Mouse (Mus musculus) CD4-positive, CD25-positive, alpha-beta regulatory T cell, adult 4 months (primary cell): Measurements from ENCODE around the gene Ptp4a2. TPM values are rescaled to one million over a fixed set of nuclear protein-coding genes. Genes with fewer than 3 reads are reported as not detected.
"Not testable (repeated sequence)": the region's sequence is repeated elsewhere in the genome, so short reads cannot be mapped to it uniquely, and the experiment has no call there.

Experiments used
- ATAC-seq: one replicate; pipeline ENCODE4 v1.8.0; 2017
- polyA plus RNA-seq, 2 experiments: library from polyadenylated mRNA; unstranded; fragments of 100-300 nt; shearing (Covaris generic); gene quantifications; one replicate each; pipeline ENCODE4 v1.2.1; 2017

Gene Ptp4a2
- polyA plus RNA-seq, 2 experiments from 2014 or later, result 1,309 to 1,442 TPM

- no peak for ATAC-seq
Observed at GRCm38 (mm10) chr4:129853053-129853452, 42.0 kb downstream of the Ptp4a2 start.

DNA sequence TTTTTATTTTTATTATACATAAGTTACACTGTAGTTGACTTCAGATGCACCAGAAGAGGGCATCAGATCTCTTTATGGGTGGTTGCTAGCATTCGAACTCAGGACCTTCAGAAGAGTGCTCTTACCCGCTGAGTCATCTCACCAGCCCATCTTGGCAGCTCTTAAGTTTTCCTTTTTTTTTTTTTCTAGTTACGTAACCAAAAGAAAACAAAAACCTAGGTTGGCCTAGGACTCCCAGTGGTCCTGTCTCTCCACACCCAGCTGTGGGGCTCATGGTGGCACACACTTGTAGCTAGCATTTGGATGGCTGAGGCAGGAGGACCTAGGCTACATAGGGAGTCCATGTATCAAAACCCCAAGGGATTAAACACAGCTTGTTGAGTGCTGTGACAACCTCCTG lies 43.0 kb downstream of the Ptp4a2 start:
- ATAC-seq, result no peak

- ATAC-seq, result no peak
Observed at GRCm38 (mm10) chr4:129854615-129855014, 43.6 kb downstream of the Ptp4a2 start.

- ATAC-seq, result no peak
Observed at GRCm38 (mm10) chr4:129855051-129855970, 44.3 kb downstream of the Ptp4a2 start.

- no peak for ATAC-seq
Observed at GRCm38 (mm10) chr4:129860456-129860855, 49.4 kb downstream of the Ptp4a2 start.

DNA sequence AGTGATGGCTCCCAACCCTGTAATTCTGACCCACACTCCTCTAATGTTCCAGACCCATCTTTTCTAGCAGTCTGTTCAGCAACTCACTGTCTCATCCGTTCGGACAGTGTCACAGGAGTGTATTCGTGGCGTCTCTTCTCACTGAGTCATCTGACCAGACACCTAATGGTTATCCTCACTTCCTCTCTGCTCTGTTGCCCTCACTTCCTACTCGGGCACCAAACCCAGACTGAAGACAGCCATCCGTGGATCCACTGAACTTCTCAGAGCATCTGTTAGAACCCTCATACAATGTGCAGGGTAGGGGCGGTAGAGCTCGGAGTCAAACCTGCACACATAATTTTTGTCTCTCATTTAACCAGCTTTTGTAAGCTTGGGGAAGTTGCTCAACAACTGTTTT lies 50.4 kb downstream of the Ptp4a2 start:
- ATAC-seq, result no peak

GRCm38 (mm10) chr4:129862357-129862756 lies 51.3 kb downstream of the Ptp4a2 start:
- no peak for ATAC-seq

- ATAC-seq, result not testable (repeated sequence)
Observed at GRCm38 (mm10) chr4:129866171-129866570, 55.2 kb downstream of the Ptp4a2 start.

DNA sequence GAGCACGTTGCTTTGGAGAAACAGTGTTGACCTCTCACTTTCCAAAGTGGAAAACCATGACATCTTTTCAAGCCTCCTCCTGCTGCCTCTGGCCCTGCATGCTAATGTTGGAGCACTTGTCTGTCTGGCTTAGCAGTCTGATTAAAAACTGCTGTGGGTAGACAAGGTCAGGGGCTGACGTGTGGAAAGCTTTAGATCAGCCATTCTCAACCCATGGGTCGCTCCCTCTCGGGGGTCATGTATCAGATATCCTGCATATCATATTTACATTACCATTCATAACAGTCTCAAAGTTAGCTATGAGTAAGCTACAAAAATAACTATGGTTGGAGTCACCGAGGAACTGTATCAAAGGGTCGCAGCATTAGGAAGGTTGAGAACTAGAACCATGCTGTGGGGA lies 57.2 kb downstream of the Ptp4a2 start:
- no peak for ATAC-seq

- ATAC-seq, result no peak
Observed at GRCm38 (mm10) chr4:129870483-129870882, 59.5 kb downstream of the Ptp4a2 start.

DNA sequence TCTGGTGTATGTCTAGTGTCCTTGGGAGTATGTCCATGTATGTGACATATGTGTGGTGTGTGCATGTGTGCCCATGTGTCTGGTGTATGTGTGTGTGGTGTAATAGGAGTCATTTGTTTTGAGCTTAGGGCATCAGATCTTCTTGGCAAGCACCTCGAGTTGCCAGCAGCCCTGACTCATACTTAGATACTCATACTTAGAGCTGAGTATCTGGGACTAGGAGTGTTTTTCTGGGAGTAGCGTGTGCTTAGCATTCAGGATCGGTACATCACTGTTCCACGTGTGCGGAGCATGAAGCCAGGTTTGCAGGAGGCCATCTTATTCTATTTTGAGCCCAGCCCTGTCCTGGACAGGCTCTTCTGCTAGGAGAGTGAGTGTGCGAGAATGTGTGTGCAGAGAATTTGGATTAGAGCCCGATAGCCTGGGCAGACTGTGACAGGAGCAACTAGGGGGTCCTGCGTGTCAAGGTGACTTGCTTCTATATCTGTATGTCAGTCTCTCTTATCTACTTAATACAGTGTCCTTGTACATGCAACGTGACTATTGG lies 61.4 kb downstream of the Ptp4a2 start:
- no peak for ATAC-seq

- no peak for ATAC-seq
Observed at GRCm38 (mm10) chr4:129874805-129875204, 63.8 kb downstream of the Ptp4a2 start.

DNA sequence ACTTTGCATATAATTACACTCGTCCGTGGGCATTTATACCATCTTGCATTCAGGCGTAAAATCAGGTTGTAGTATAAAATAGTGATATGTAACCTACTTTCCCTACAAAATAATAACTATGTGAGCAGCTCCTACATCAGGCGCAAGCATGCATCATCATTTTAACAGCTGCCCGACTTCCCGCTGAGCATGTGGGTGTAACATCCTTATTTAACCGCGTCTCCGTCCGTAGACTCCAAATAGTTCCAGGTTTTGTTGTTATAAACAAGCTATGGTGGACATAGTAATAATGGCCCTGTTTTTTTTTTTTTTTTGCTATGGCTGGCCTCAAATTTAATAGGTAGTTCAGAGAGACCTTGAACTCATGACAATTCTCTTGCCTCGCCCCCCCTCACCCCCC lies 64.4 kb downstream of the Ptp4a2 start:
- no peak for ATAC-seq

GRCm38 (mm10) chr4:129876831-129877764 lies 66.1 kb downstream of the Ptp4a2 start:
- peak; percentile 88 for ATAC-seq

DNA sequence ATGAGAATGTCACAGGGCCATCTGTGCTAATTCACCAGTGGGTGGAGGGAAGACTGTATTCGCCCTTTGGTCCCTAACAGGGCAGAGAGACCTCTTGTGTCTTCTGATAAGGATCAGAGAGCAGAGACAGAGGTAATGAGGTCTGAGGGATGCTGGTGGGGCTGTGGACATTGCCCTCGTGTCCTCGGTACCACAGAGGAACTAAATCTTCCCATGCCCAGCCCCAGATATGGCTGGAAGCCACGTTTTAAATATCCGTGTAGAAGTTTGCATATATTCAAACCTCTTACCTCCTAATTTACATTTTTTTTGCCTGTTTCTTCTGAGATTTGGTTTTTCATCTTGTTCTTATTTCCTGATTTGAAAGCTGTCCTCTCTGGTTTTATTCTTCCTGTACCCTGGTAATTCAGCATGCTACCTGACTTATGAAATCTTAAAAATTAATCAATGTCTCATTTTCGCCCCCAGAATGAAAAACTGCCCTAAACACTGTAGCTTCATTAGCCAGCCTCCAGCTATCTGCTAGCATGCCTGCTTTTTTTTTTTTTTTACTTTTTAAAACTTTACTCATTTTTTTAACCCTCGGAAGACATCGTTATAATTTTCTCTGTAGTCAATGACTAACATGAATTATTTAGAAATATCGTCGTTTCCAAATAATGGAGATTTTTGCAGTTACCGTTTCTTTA lies 67.1 kb downstream of the Ptp4a2 start:
- ATAC-seq, result no peak

- ATAC-seq, result no peak
Observed at GRCm38 (mm10) chr4:129878656-129879145, 67.7 kb downstream of the Ptp4a2 start.

- ATAC-seq, result no peak
Observed at GRCm38 (mm10) chr4:129879206-129879780, 68.3 kb downstream of the Ptp4a2 start.

DNA sequence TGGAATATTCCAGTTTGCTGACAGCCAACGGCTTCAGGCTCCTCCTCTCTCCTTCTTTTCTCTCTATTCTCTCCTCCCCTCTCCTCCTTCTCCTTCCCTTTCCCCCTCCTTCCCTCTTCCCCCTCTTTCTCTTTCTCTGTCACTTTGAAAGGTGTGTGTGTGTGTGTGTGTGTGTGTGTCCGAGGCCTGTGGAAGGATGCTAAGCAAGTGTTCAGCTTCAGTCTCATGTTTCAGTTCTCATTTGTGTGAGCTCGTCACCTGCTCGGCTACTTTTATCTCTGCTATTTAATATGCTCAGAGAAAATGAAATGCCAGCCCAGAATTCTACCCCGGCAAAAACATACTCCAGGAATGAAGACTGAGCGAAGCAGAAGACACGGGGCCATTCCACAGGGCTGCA lies 69.6 kb downstream of the Ptp4a2 start:
- ATAC-seq, result no peak

DNA sequence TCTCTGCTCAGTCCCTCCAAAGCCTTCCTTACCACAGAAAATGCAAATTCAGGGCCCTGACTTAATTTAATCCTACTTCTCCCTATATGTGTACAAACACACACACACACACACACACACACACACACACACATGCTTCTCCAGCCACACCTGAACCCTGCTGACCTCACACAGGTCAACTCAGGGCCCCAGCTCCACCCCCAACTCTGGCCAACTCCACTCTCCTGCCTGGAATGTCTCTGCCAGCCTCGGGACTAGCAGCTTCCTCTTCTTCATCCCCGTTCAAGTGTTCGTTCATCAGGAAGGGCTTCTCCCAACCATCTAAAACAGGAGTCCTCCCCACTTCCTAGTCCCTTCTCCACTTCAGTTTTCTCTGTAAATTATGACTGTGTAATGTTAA lies 70.6 kb downstream of the Ptp4a2 start:
- no peak for ATAC-seq

GRCm38 (mm10) chr4:129882555-129883293 lies 71.7 kb downstream of the Ptp4a2 start:
- ATAC-seq, result peak; percentile 89
